Mouse (Mus musculus): ENCODE measurements at regions not wholly inside any gene's neighbourhood (a gene's known extent, or its start where the extent isn't known, plus 50 kb on each side); places are given as distances from the start of the nearest gene placed in this dataset.

- no peaks in the 10 kb centered on the region for H3K4me1 ChIP-seq (ENCODE audit: control insufficient read depth in 2 of 2, insufficient read depth in 2 of 2, low read length in 2 of 2, poor library complexity in 1 of 2)
- in situ Hi-C loops (cut with MboI; ENCODE audit: low sequenced_read_pairs in 2 of 2, unreplicated experiment in 2 of 2): no loop called here
- DNase-seq (ENCODE audit: low read depth, low spot score): no peak
- no peaks in the 10 kb centered on the region for H3K36me3 ChIP-seq (ENCODE audit: control insufficient read depth, insufficient read depth, low read length, poor library complexity, severe bottlenecking)
- H3K9me3 ChIP-seq (ENCODE audit: control insufficient read depth, insufficient read depth, low read depth, low read length): no peaks in the 10 kb centered on the region
- no peak overlapping the region for H3K27ac ChIP-seq (ENCODE audit: insufficient read depth, low read depth, low read length, poor library complexity, severe bottlenecking)
- H3K4me3 ChIP-seq (ENCODE audit: insufficient read depth in 1 of 2, low read depth in 1 of 2, low read length in 2 of 2, poor library complexity in 1 of 2, severe bottlenecking in 1 of 2): no peak overlapping the region
- H3K9ac ChIP-seq (ENCODE audit: insufficient read depth, low read depth, low read length, poor library complexity, severe bottlenecking): no peak overlapping the region
- TF ChIP-seq MAFK (IDR thresholded peaks at IDR 0.05; ENCODE audit: insufficient read depth, low read depth, low read length) (no peak), ZNF384 (IDR thresholded peaks at IDR 0.05; ENCODE audit: low read depth, low read length) (no peak), CHD2 (IDR thresholded peaks at IDR 0.05; ENCODE audit: low read depth, low read length) (no peak), ZC3H11A (IDR thresholded peaks at IDR 0.05; ENCODE audit: borderline replicate concordance, low read depth, low read length) (no peak), HCFC1 (IDR thresholded peaks at IDR 0.05; ENCODE audit: borderline replicate concordance, insufficient read depth, low read length) (no peak)
These were observed 205.2 kb upstream of the Fam92a start for GRCm38 (mm10) chr4:12376797-12377570.

GRCm38 (mm10) chr4:12369551-12369950 is 197.7 kb upstream of the Fam92a start:
- Histone ChIP-seq H3K4me3 (ENCODE audit: insufficient read depth in 1 of 2, low read depth in 1 of 2, low read length in 2 of 2, poor library complexity in 1 of 2, severe bottlenecking in 1 of 2) (no peak overlapping the region), H3K4me1 (ENCODE audit: control insufficient read depth in 2 of 2, insufficient read depth in 2 of 2, low read length in 2 of 2, poor library complexity in 1 of 2) (no peaks in the 10 kb centered on the region), H3K9ac (ENCODE audit: insufficient read depth, low read depth, low read length, poor library complexity, severe bottlenecking) (no peak overlapping the region), H3K9me3 (ENCODE audit: control insufficient read depth, insufficient read depth, low read depth, low read length) (no peaks in the 10 kb centered on the region), H3K36me3 (ENCODE audit: control insufficient read depth, insufficient read depth, low read length, poor library complexity, severe bottlenecking) (no peaks in the 10 kb centered on the region), H3K27ac (ENCODE audit: insufficient read depth, low read depth, low read length, poor library complexity, severe bottlenecking) (no peak overlapping the region)
- in situ Hi-C loops (cut with MboI; ENCODE audit: low sequenced_read_pairs in 2 of 2, unreplicated experiment in 2 of 2): no loop called here
- TF ChIP-seq ZNF384 (IDR thresholded peaks at IDR 0.05; ENCODE audit: low read depth, low read length) (no peak), ZC3H11A (IDR thresholded peaks at IDR 0.05; ENCODE audit: borderline replicate concordance, low read depth, low read length) (no peak), CHD2 (IDR thresholded peaks at IDR 0.05; ENCODE audit: low read depth, low read length) (no peak), HCFC1 (IDR thresholded peaks at IDR 0.05; ENCODE audit: borderline replicate concordance, insufficient read depth, low read length) (no peak), MAFK (IDR thresholded peaks at IDR 0.05; ENCODE audit: insufficient read depth, low read depth, low read length) (no peak)
- DNase-seq (ENCODE audit: low read depth, low spot score): no peak

GRCm38 (mm10) chr4:12356992-12357634 is 185.3 kb upstream of the Fam92a start:
- in situ Hi-C loops (cut with MboI; ENCODE audit: low sequenced_read_pairs in 2 of 2, unreplicated experiment in 2 of 2): no loop called here
- no peak for DNase-seq (ENCODE audit: low read depth, low spot score)
- no peaks in the 10 kb centered on the region for H3K4me1 ChIP-seq (ENCODE audit: control insufficient read depth in 2 of 2, insufficient read depth in 2 of 2, low read length in 2 of 2, poor library complexity in 1 of 2)
- H3K36me3 ChIP-seq (ENCODE audit: control insufficient read depth, insufficient read depth, low read length, poor library complexity, severe bottlenecking): no peaks in the 10 kb centered on the region
- no peaks in the 10 kb centered on the region for H3K9me3 ChIP-seq (ENCODE audit: control insufficient read depth, insufficient read depth, low read depth, low read length)
- TF ChIP-seq HCFC1 (IDR thresholded peaks at IDR 0.05; ENCODE audit: borderline replicate concordance, insufficient read depth, low read length): no peak
- H3K27ac ChIP-seq (ENCODE audit: insufficient read depth, low read depth, low read length, poor library complexity, severe bottlenecking): no peak overlapping the region
- no peak overlapping the region for H3K4me3 ChIP-seq (ENCODE audit: insufficient read depth in 1 of 2, low read depth in 1 of 2, low read length in 2 of 2, poor library complexity in 1 of 2, severe bottlenecking in 1 of 2)
- no peak overlapping the region for H3K9ac ChIP-seq (ENCODE audit: insufficient read depth, low read depth, low read length, poor library complexity, severe bottlenecking)

- Histone ChIP-seq H3K36me3 (ENCODE audit: control insufficient read depth, insufficient read depth, low read length, poor library complexity, severe bottlenecking) (no peaks in the 10 kb centered on the region), H3K4me1 (ENCODE audit: control insufficient read depth in 2 of 2, insufficient read depth in 2 of 2, low read length in 2 of 2, poor library complexity in 1 of 2) (no peaks in the 10 kb centered on the region), H3K9me3 (ENCODE audit: control insufficient read depth, insufficient read depth, low read depth, low read length) (no peaks in the 10 kb centered on the region), H3K4me3 (ENCODE audit: insufficient read depth in 1 of 2, low read depth in 1 of 2, low read length in 2 of 2, poor library complexity in 1 of 2, severe bottlenecking in 1 of 2) (no peak overlapping the region), H3K9ac (ENCODE audit: insufficient read depth, low read depth, low read length, poor library complexity, severe bottlenecking) (no peak overlapping the region), H3K27ac (ENCODE audit: insufficient read depth, low read depth, low read length, poor library complexity, severe bottlenecking) (no peak overlapping the region)
- no peak for DNase-seq (ENCODE audit: low read depth, low spot score)
- in situ Hi-C loops (cut with MboI; ENCODE audit: low sequenced_read_pairs in 2 of 2, unreplicated experiment in 2 of 2): no loop called here
- TF ChIP-seq ZC3H11A (IDR thresholded peaks at IDR 0.05; ENCODE audit: borderline replicate concordance, low read depth, low read length) (no peak), MAFK (IDR thresholded peaks at IDR 0.05; ENCODE audit: insufficient read depth, low read depth, low read length) (no peak), ZNF384 (IDR thresholded peaks at IDR 0.05; ENCODE audit: low read depth, low read length) (no peak), HCFC1 (IDR thresholded peaks at IDR 0.05; ENCODE audit: borderline replicate concordance, insufficient read depth, low read length) (no peak), CHD2 (IDR thresholded peaks at IDR 0.05; ENCODE audit: low read depth, low read length) (no peak)
These were observed 181.6 kb upstream of the Fam92a start for GRCm38 (mm10) chr4:12353337-12353856.

Measured in ES-E14 (cell line).